Mouse (Mus musculus): Measurements from ENCODE around the gene Bbc3. TPM values are rescaled to one million over a fixed set of nuclear protein-coding genes. Genes with fewer than 3 reads are reported as not detected.
"Not testable (repeated sequence)": the region's sequence is repeated elsewhere in the genome, so short reads cannot be mapped to it uniquely, and the experiment has no call there.

The Bbc3 gene
- polyA plus RNA-seq (2014; fragmentation: Nextera tagmentation; extraction: Ambion mirVana): 6.3 and 8.3 TPM in 2 replicates

GRCm38 (mm10) chr7:16308093-16308492 lies at the start of gene Bbc3:
Bbc3 (plus strand) TSS chr7:16308393.
- H3K27me3 ChIP-seq (ENCODE audit: control insufficient read depth, insufficient read depth, low read length); H3K36me3 ChIP-seq (ENCODE audit: control insufficient read depth, insufficient read depth, low read length); ATAC-seq (ENCODE audit: low FRiP score); H3K27ac ChIP-seq (ENCODE audit: low read depth, low read length); H3K9me3 ChIP-seq (ENCODE audit: control insufficient read depth, low read length); DNase-seq (ENCODE audit: low spot score, missing footprints): not testable (repeated sequence)
- H3K4me3 ChIP-seq (ENCODE audit: low read depth, low read length): peak within 1 kb of the TSS; percentile 63
- peak within 1 kb of the TSS; percentile 98 for H3K4me2 ChIP-seq
- 68% methylated on average over 1 of the region's 1 CpGs for WGBS
- peaks cover 38% of the 10 kb centered on the region for H3K4me1 ChIP-seq (ENCODE audit: control insufficient read depth, insufficient read depth, low read length)
- H3K9ac ChIP-seq (ENCODE audit: low read length): peak within 1 kb of the TSS; percentile 64

- Histone ChIP-seq H3K9ac (ENCODE audit: low read length) (no peak within 1 kb of the TSS), H3K4me3 (ENCODE audit: low read depth, low read length) (no peak within 1 kb of the TSS), H3K36me3 (ENCODE audit: control insufficient read depth, insufficient read depth, low read length) (no peaks in the 10 kb centered on the region), H3K27me3 (ENCODE audit: control insufficient read depth, insufficient read depth, low read length) (no peaks in the 10 kb centered on the region), H3K27ac (ENCODE audit: low read depth, low read length) (no peak within 1 kb of the TSS), H3K4me2 (no peak within 1 kb of the TSS), H3K4me1 (ENCODE audit: control insufficient read depth, insufficient read depth, low read length) (no peaks in the 10 kb centered on the region), H3K9me3 (ENCODE audit: control insufficient read depth, low read length) (no peaks in the 10 kb centered on the region)
- WGBS: 86% methylated on average over 5 of the region's 5 CpGs
- ATAC-seq (ENCODE audit: low FRiP score): no peak
- DNase-seq (ENCODE audit: low spot score, missing footprints): no peak
Observed at GRCm38 (mm10) chr7:16259110-16259590, 49.0 kb upstream of the Bbc3 start, which contains the start of gene C5ar1. C5ar1 (minus strand) TSS chr7:16259540.

- Histone ChIP-seq H3K4me1 (ENCODE audit: control insufficient read depth, insufficient read depth, low read length) (no peaks in the 10 kb centered on the region), H3K27ac (ENCODE audit: low read depth, low read length) (no peak overlapping the region), H3K4me3 (ENCODE audit: low read depth, low read length) (no peak overlapping the region), H3K36me3 (ENCODE audit: control insufficient read depth, insufficient read depth, low read length) (no peaks in the 10 kb centered on the region), H3K9ac (ENCODE audit: low read length) (no peak overlapping the region), H3K9me3 (ENCODE audit: control insufficient read depth, low read length) (no peaks in the 10 kb centered on the region; the same call in 1 of the 2 replicates), H3K27me3 (ENCODE audit: control insufficient read depth, insufficient read depth, low read length) (no peaks in the 10 kb centered on the region), H3K4me2 (no peak overlapping the region)
- WGBS: 60% methylated on average over 1 of the region's 1 CpGs
- no peak for ATAC-seq (ENCODE audit: low FRiP score)
- no peak for DNase-seq (ENCODE audit: low spot score, missing footprints)
Observed at GRCm38 (mm10) chr7:16261097-16261496, 47.1 kb upstream of the Bbc3 start.

- ATAC-seq (ENCODE audit: low FRiP score) (no peak), DNase-seq (ENCODE audit: low spot score, missing footprints) (peak; percentile 96)
- Histone ChIP-seq H3K9ac (ENCODE audit: low read length) (no peak overlapping the region), H3K4me2 (no peak overlapping the region), H3K36me3 (ENCODE audit: control insufficient read depth, insufficient read depth, low read length) (no peaks in the 10 kb centered on the region), H3K9me3 (ENCODE audit: control insufficient read depth, low read length) (no peaks in the 10 kb centered on the region; the same call in 1 of the 2 replicates), H3K27me3 (ENCODE audit: control insufficient read depth, insufficient read depth, low read length) (no peaks in the 10 kb centered on the region), H3K4me1 (ENCODE audit: control insufficient read depth, insufficient read depth, low read length) (no peaks in the 10 kb centered on the region), H3K27ac (ENCODE audit: low read depth, low read length) (no peak overlapping the region), H3K4me3 (ENCODE audit: low read depth, low read length) (no peak overlapping the region)
- 28% methylated on average over 8 of the region's 8 CpGs for WGBS
Observed at GRCm38 (mm10) chr7:16263015-16263787, 45.0 kb upstream of the Bbc3 start.

GRCm38 (mm10) chr7:16263843-16264242 lies 44.4 kb upstream of the Bbc3 start:
- Histone ChIP-seq H3K4me2 (no peak overlapping the region), H3K4me3 (ENCODE audit: low read depth, low read length) (no peak overlapping the region), H3K4me1 (ENCODE audit: control insufficient read depth, insufficient read depth, low read length) (no peaks in the 10 kb centered on the region), H3K27me3 (ENCODE audit: control insufficient read depth, insufficient read depth, low read length) (no peaks in the 10 kb centered on the region), H3K36me3 (ENCODE audit: control insufficient read depth, insufficient read depth, low read length) (no peaks in the 10 kb centered on the region), H3K27ac (ENCODE audit: low read depth, low read length) (no peak overlapping the region), H3K9me3 (ENCODE audit: control insufficient read depth, low read length) (no peaks in the 10 kb centered on the region; the same call in 1 of the 2 replicates), H3K9ac (ENCODE audit: low read length) (no peak overlapping the region)
- no peak for DNase-seq (ENCODE audit: low spot score, missing footprints)
- no peak for ATAC-seq (ENCODE audit: low FRiP score)
- WGBS: 77% methylated on average over 5 of the region's 5 CpGs

DNA sequence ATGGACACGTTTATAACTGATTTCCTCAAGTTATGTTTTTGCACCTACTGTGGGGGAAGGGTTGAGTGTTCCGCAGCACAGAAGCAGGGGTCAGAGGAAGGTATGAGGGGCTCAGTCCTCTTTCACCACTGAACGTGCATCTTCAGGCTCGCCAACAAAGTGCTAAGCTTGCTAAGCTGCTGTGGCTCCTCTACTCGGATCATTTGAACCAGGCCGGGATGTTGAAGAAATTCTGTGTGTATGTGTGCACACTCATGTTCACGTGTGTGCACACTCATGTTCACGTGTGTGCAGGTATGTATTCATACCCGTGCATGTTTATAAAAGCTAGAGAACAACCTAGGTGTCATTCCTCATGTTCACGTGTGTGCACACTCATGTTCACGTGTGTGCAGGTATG lies 42.3 kb upstream of the Bbc3 start:
- DNase-seq (ENCODE audit: low spot score, missing footprints) (peak; percentile 68), ATAC-seq (ENCODE audit: low FRiP score) (no peak)
- H3K27me3 ChIP-seq (ENCODE audit: control insufficient read depth, insufficient read depth, low read length): no peaks in the 10 kb centered on the region; the same call in 1 of the 2 replicates
- no peak overlapping the region for H3K4me3 ChIP-seq (ENCODE audit: low read depth, low read length)
- no peaks in the 10 kb centered on the region for H3K4me1 ChIP-seq (ENCODE audit: control insufficient read depth, insufficient read depth, low read length)
- 87% methylated on average over 11 of the region's 11 CpGs for WGBS
- H3K27ac ChIP-seq (ENCODE audit: low read depth, low read length): no peak overlapping the region
- H3K36me3 ChIP-seq (ENCODE audit: control insufficient read depth, insufficient read depth, low read length): no peaks in the 10 kb centered on the region
- H3K4me2 ChIP-seq: no peak overlapping the region
- H3K9me3 ChIP-seq (ENCODE audit: control insufficient read depth, low read length): no peaks in the 10 kb centered on the region; the same call in 1 of the 2 replicates
- no peak overlapping the region for H3K9ac ChIP-seq (ENCODE audit: low read length)

- 91% methylated on average over 7 of the region's 7 CpGs for WGBS
- not testable (repeated sequence) for DNase-seq (ENCODE audit: low spot score, missing footprints); H3K27me3 ChIP-seq (ENCODE audit: control insufficient read depth, insufficient read depth, low read length); ATAC-seq (ENCODE audit: low FRiP score); H3K9ac ChIP-seq (ENCODE audit: low read length); H3K9me3 ChIP-seq (ENCODE audit: control insufficient read depth, low read length); H3K4me3 ChIP-seq (ENCODE audit: low read depth, low read length); H3K36me3 ChIP-seq (ENCODE audit: control insufficient read depth, insufficient read depth, low read length); H3K4me2 ChIP-seq; H3K4me1 ChIP-seq (ENCODE audit: control insufficient read depth, insufficient read depth, low read length); H3K27ac ChIP-seq (ENCODE audit: low read depth, low read length)
Observed at GRCm38 (mm10) chr7:16266593-16266992, 41.6 kb upstream of the Bbc3 start.

DNA sequence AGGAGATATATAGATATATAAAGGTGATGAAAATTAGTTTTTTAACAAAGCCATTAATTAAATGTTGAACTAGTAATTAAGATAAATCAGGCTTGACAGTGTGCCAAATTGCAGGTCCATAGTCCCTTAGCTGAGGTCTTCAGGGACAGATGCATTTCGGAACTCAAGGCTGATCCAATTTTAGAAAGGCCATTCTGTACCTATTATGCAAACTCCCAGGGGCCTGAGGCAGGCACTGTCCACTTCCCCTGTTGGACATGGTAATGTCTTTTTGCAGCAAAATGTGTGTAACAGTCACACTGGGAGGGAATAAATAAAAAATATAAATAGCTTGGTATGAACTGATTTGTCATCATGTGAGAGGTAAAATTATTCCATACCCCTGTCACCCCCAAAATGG lies 37.1 kb upstream of the Bbc3 start:
- ATAC-seq (ENCODE audit: low FRiP score) (no peak), DNase-seq (ENCODE audit: low spot score, missing footprints) (peak; percentile 2)
- no peaks in the 10 kb centered on the region for H3K9me3 ChIP-seq (ENCODE audit: control insufficient read depth, low read length)
- peaks cover 5% of the 10 kb centered on the region; the same call in 1 of the 2 replicates for H3K36me3 ChIP-seq (ENCODE audit: control insufficient read depth, insufficient read depth, low read length)
- H3K4me3 ChIP-seq (ENCODE audit: low read depth, low read length): no peak overlapping the region
- WGBS: 80% methylated on average over 1 of the region's 1 CpGs
- H3K27ac ChIP-seq (ENCODE audit: low read depth, low read length): no peak overlapping the region
- no peak overlapping the region for H3K9ac ChIP-seq (ENCODE audit: low read length)
- peaks cover 3% of the 10 kb centered on the region for H3K27me3 ChIP-seq (ENCODE audit: control insufficient read depth, insufficient read depth, low read length)
- no peak overlapping the region for H3K4me2 ChIP-seq
- H3K4me1 ChIP-seq (ENCODE audit: control insufficient read depth, insufficient read depth, low read length): peaks cover 17% of the 10 kb centered on the region

- peak; percentile 94 for DNase-seq (ENCODE audit: low spot score, missing footprints)
- Histone ChIP-seq H3K36me3 (ENCODE audit: control insufficient read depth, insufficient read depth, low read length) (peaks cover 5% of the 10 kb centered on the region; the same call in 1 of the 2 replicates), H3K27me3 (ENCODE audit: control insufficient read depth, insufficient read depth, low read length) (peaks cover 3% of the 10 kb centered on the region), H3K27ac (ENCODE audit: low read depth, low read length) (peak overlapping the region; percentile 67), H3K4me1 (ENCODE audit: control insufficient read depth, insufficient read depth, low read length) (peaks cover 17% of the 10 kb centered on the region), H3K4me2 (peak overlapping the region; percentile 99), H3K9me3 (ENCODE audit: control insufficient read depth, low read length) (no peaks in the 10 kb centered on the region), H3K9ac (ENCODE audit: low read length) (peak overlapping the region; percentile 80), H3K4me3 (ENCODE audit: low read depth, low read length) (peak overlapping the region; percentile 70)
- 0% methylated on average over 38 of the region's 46 CpGs for WGBS
- peak; percentile 72 for ATAC-seq (ENCODE audit: low FRiP score)
Observed at GRCm38 (mm10) chr7:16272681-16273080, 35.5 kb upstream of the Bbc3 start.
